Mouse (Mus musculus): Measurements from ENCODE around the gene Mrpl33. TPM values are rescaled to one million over a fixed set of nuclear protein-coding genes. Genes with fewer than 3 reads are reported as not detected.

The Mrpl33 gene
- total and polyA plus RNA-seq, 2 experiments from 2014 or later = 82.5 to 293 TPM

DNA sequence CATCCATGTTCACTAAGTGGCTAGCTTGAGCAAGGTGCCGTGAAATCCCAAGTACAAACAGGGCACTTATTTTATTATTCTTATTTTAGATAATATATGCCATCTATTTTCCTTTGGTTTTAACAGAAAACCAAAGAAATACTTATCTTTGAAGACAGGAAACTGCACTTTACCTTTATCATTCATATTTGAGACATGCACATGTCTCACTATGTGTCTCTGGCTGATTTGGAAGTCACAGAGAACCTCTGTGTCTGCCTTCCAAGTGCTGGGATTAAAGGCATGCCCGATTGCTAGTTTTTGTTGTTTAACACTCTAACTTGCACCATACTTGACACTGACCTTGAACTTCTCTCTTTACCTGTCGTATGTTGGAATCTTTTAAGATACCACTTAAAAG lies 91.2 kb downstream of the Mrpl33 start:
- Histone ChIP-seq H3K9ac (replicated peaks; ENCODE audit: low read length) (no peak overlapping the region), H3K4me1 (ENCODE audit: insufficient read depth, low read length) (no peaks in the 10 kb centered on the region), H3K27ac (no peak overlapping the region), H3K9me3 (ENCODE audit: low read length) (no peaks in the 10 kb centered on the region), H3K4me2 (ENCODE audit: low read depth, low read length) (no peak overlapping the region), H3K36me3 (ENCODE audit: insufficient read depth, low read length) (no peaks in the 10 kb centered on the region), H3K4me3 (ENCODE audit: low read length) (no peak overlapping the region), H3K27me3 (ENCODE audit: insufficient read depth, low read length) (no peaks in the 10 kb centered on the region)
- TF ChIP-seq CTCF (IDR thresholded peaks at IDR 0.05; ENCODE audit: low read depth) = no peak
- no peak for DNase-seq (ENCODE audit: low spot score)
- ATAC-seq = no peak
- 93% methylated on average over 3 of the region's 3 CpGs for WGBS

DNA sequence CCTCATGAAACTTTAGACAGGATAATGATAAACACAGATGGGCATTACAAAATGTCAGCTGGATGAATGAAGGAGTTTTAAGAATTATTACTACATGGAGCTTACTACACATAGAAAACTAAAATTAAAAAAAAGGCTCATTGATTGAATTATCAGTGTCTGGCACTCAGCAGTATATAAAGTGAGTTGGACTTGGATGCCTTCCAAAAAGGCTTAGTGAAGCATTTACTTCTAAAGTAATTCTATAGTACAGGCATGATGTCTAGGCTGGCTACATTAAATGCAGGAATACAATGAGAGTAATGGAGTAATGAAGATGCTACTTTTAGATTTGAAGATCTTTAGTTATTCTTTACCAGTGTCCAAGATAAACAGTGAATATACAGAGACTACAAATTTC lies 96.5 kb downstream of the Mrpl33 start:
- H3K9ac ChIP-seq (replicated peaks; ENCODE audit: low read length) = no peak overlapping the region
- H3K4me3 ChIP-seq (ENCODE audit: low read length) = no peak overlapping the region
- H3K27me3 ChIP-seq (ENCODE audit: insufficient read depth, low read length) = no peaks in the 10 kb centered on the region
- no peaks in the 10 kb centered on the region for H3K4me1 ChIP-seq (ENCODE audit: insufficient read depth, low read length)
- no peaks in the 10 kb centered on the region for H3K9me3 ChIP-seq (ENCODE audit: low read length)
- no peak for TF ChIP-seq CTCF (IDR thresholded peaks at IDR 0.05; ENCODE audit: low read depth)
- no peak overlapping the region for H3K27ac ChIP-seq
- ATAC-seq (no peak), DNase-seq (ENCODE audit: low spot score) (no peak)
- H3K36me3 ChIP-seq (ENCODE audit: insufficient read depth, low read length) = no peaks in the 10 kb centered on the region
- no peak overlapping the region for H3K4me2 ChIP-seq (ENCODE audit: low read depth, low read length)

DNA sequence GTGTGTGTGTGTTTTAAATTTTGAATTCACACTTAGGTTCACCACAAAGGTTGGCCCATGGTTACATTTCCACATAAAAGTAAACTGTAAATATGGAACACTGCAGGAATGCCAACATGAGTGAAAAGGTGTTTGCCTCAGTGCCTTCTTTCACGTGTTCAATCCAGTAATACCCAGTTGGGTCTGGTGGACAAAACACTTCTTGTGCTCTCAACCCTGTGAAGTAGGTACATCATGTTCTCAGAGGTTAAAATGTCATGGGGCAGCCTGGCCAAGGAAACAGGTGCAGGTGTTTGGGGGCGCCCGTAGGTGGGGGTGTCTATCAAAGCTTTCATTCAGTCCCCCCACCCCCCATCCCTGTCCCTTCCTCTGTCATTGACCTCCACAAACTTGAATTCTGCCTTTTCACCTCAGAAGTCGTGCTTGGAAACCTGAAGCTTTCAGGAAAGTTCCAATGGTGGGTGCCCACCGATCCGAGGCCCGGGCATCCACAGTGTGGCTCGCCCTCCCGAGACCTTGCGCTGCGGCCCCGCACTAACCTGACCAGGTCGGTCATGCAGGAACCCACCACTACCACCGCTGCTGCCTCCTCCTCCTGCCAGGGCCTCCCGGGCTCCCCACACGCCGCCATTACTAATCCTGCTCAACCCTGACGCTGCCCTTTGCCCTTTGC lies 100.4 kb downstream of the Mrpl33 start, which contains the start of gene Rbks:
Gene Rbks, minus strand, starts transcription at position 657 of the 673 bp plus-strand sequence.
- no peaks in the 10 kb centered on the region for H3K4me1 ChIP-seq (ENCODE audit: insufficient read depth, low read length)
- peak within 1 kb of the TSS; percentile 94 for H3K27ac ChIP-seq
- H3K9me3 ChIP-seq (ENCODE audit: low read length) = no peaks in the 10 kb centered on the region
- TF ChIP-seq CTCF (IDR thresholded peaks at IDR 0.05; ENCODE audit: low read depth) = no peak
- DNase-seq (ENCODE audit: low spot score) (no peak), ATAC-seq (no peak)
- no peaks in the 10 kb centered on the region for H3K27me3 ChIP-seq (ENCODE audit: insufficient read depth, low read length)
- peak within 1 kb of the TSS; percentile 72 for H3K9ac ChIP-seq (replicated peaks; ENCODE audit: low read length)
- peak within 1 kb of the TSS; percentile 91 for H3K4me2 ChIP-seq (ENCODE audit: low read depth, low read length)
- peak within 1 kb of the TSS; percentile 76 for H3K4me3 ChIP-seq (ENCODE audit: low read length)
- H3K36me3 ChIP-seq (ENCODE audit: insufficient read depth, low read length) = no peaks in the 10 kb centered on the region; the same call in 1 of the 2 replicates
- 7% methylated on average over 18 of the region's 18 CpGs for WGBS

DNA sequence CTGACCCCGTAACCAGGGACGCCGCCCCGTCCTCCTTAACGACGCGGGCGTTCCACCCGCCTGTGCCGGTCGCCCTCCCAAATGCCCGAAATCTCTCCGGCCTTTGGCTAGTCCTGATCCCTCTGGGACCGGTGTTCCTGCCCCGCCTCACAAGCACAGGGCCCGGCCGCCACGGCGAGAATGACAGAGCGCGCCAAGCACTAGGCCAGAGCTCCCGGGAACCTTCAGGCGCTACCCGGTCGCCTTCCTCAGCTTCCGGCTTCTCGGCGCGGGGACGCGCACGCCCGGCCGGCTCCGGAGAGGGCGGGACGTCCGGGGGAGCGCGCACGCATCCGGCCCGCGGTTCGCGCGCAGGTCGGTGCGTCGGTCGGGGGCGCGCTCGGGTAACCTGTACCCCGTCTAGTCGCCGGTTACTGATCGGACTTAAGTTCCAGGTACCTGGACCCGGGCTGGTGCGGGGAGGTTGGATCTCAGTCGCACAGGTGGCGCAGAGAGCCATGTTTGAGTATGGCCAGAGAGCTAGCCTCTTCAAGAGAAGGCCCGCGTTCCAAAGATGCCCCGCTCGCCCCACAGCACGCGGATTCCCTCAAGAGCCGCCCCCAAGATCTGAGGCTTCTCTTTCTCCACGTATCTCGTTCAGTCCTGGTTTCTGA lies 101.0 kb downstream of the Mrpl33 start, which contains the start of gene Babam2:
Gene Babam2, plus strand, starts transcription at position 41 of the 653 bp plus-strand sequence.
- Histone ChIP-seq H3K27ac (peak within 1 kb of the TSS; percentile 94), H3K4me1 (ENCODE audit: insufficient read depth, low read length) (no peaks in the 10 kb centered on the region), H3K27me3 (ENCODE audit: insufficient read depth, low read length) (no peaks in the 10 kb centered on the region), H3K36me3 (ENCODE audit: insufficient read depth, low read length) (no peaks in the 10 kb centered on the region; the same call in 1 of the 2 replicates), H3K4me3 (ENCODE audit: low read length) (peak within 1 kb of the TSS; percentile 76), H3K9me3 (ENCODE audit: low read length) (no peaks in the 10 kb centered on the region), H3K9ac (replicated peaks; ENCODE audit: low read length) (peak within 1 kb of the TSS; percentile 72), H3K4me2 (ENCODE audit: low read depth, low read length) (peak within 1 kb of the TSS; percentile 91)
- TF ChIP-seq CTCF (IDR thresholded peaks at IDR 0.05; ENCODE audit: low read depth) = no peak
- ATAC-seq (peak; percentile 97), DNase-seq (ENCODE audit: low spot score) (peak; percentile 95)
- under 1% methylated on average over 62 of the region's 71 CpGs for WGBS

DNA sequence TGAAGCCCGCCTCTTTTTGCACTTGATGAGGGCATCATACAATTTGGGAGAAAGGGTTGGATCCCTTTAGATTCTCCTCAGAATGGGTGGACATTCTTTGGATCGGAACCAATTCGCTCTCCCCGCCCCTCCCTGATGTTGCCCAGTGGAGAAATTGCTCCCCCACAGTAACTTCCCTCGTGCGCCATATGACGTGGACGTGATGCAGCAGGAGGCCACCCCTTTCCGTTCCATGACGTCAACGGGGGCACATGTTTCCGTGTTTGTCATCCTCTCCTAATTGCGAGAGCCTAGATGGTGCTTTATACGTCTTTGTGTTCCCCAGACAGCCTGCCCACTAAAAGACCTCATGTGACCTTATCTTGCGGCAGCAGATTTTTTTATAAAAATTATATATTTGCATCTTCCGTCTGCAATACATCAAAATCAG lies 101.6 kb downstream of the Mrpl33 start:
- peak overlapping the region; percentile 72 for H3K9ac ChIP-seq (replicated peaks; ENCODE audit: low read length)
- no peaks in the 10 kb centered on the region for H3K27me3 ChIP-seq (ENCODE audit: insufficient read depth, low read length)
- H3K4me2 ChIP-seq (ENCODE audit: low read depth, low read length) = peak overlapping the region; percentile 91
- H3K9me3 ChIP-seq (ENCODE audit: low read length) = no peaks in the 10 kb centered on the region
- peak overlapping the region; percentile 94 for H3K27ac ChIP-seq
- peak; percentile 84 for ATAC-seq
- 3% methylated on average over 16 of the region's 16 CpGs for WGBS
- TF ChIP-seq CTCF (IDR thresholded peaks at IDR 0.05; ENCODE audit: low read depth) = no peak
- DNase-seq (ENCODE audit: low spot score) = peak; percentile 91
- peak overlapping the region; percentile 76 for H3K4me3 ChIP-seq (ENCODE audit: low read length)
- no peaks in the 10 kb centered on the region; the same call in 1 of the 2 replicates for H3K36me3 ChIP-seq (ENCODE audit: insufficient read depth, low read length)
- no peaks in the 10 kb centered on the region for H3K4me1 ChIP-seq (ENCODE audit: insufficient read depth, low read length)

DNA sequence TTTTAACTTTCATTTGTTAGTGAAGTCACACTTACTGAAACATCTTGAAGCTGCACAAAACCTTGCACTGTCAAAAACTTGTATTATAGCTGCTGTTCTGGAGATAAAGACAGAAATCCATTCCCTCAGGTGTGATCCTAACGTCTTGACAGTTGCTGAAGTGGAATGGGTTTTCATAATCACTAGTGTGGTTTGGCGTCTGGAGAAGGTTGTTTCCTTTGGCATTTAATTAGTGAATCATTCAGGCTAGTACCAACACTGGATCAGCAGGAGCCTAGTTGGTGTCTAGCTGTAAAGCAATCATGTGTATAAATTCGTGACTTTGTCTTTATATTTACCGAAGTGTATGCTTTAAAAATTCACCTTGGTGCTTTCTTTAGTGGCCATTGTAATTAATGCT lies 102.2 kb downstream of the Mrpl33 start:
- no peak for TF ChIP-seq CTCF (IDR thresholded peaks at IDR 0.05; ENCODE audit: low read depth)
- H3K4me1 ChIP-seq (ENCODE audit: insufficient read depth, low read length) = no peaks in the 10 kb centered on the region
- WGBS = 37% methylated on average over 4 of the region's 4 CpGs
- no peak for ATAC-seq
- no peak overlapping the region for H3K9ac ChIP-seq (replicated peaks; ENCODE audit: low read length)
- H3K27ac ChIP-seq = no peak overlapping the region
- H3K4me3 ChIP-seq (ENCODE audit: low read length) = peak overlapping the region; percentile 76
- no peaks in the 10 kb centered on the region for H3K9me3 ChIP-seq (ENCODE audit: low read length)
- no peak for DNase-seq (ENCODE audit: low spot score)
- H3K27me3 ChIP-seq (ENCODE audit: insufficient read depth, low read length) = no peaks in the 10 kb centered on the region
- no peaks in the 10 kb centered on the region; the same call in 1 of the 2 replicates for H3K36me3 ChIP-seq (ENCODE audit: insufficient read depth, low read length)
- peak overlapping the region; percentile 91 for H3K4me2 ChIP-seq (ENCODE audit: low read depth, low read length)

DNA sequence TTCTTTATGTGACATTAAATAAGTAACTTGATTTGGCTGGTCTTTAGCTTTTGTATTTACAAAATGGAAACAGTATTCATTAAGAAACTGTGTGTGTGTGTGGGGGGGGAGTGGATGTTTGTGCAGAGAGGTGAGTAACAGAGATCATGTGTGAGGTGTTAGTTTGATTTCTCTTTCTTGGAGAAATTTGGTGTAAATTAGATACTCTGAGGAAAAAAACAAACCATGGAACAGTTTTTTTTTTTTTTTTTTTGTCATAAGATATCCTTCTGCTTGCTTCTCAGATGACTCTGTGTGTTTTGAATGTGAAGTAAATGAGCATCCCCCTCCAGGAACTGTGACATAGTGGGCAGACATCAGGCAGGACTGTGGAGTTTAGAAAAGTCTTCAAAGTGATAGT lies 102.7 kb downstream of the Mrpl33 start:
- no peaks in the 10 kb centered on the region for H3K9me3 ChIP-seq (ENCODE audit: low read length)
- H3K27me3 ChIP-seq (ENCODE audit: insufficient read depth, low read length) = no peaks in the 10 kb centered on the region
- no peaks in the 10 kb centered on the region for H3K4me1 ChIP-seq (ENCODE audit: insufficient read depth, low read length)
- TF ChIP-seq CTCF (IDR thresholded peaks at IDR 0.05; ENCODE audit: low read depth) = no peak
- DNase-seq (ENCODE audit: low spot score) (no peak), ATAC-seq (no peak)
- H3K9ac ChIP-seq (replicated peaks; ENCODE audit: low read length) = no peak overlapping the region
- no peaks in the 10 kb centered on the region; the same call in 1 of the 2 replicates for H3K36me3 ChIP-seq (ENCODE audit: insufficient read depth, low read length)
- no peak overlapping the region for H3K27ac ChIP-seq
- H3K4me3 ChIP-seq (ENCODE audit: low read length) = no peak overlapping the region
- no peak overlapping the region for H3K4me2 ChIP-seq (ENCODE audit: low read depth, low read length)
